Mouse (Mus musculus): ENCODE results near the gene Bcl2l13.
A peak's percentile ranks its signal among the peaks of the same experiment; 100 is the strongest.
"Not testable (repeated sequence)": the region's sequence is repeated elsewhere in the genome, so short reads cannot be mapped to it uniquely, and the experiment has no call there.

The Bcl2l13 gene

GRCm38 (mm10) chr6:120901776-120902645, 66.0 kb downstream of the Bcl2l13 start:
- no peak for DNase-seq

DNA sequence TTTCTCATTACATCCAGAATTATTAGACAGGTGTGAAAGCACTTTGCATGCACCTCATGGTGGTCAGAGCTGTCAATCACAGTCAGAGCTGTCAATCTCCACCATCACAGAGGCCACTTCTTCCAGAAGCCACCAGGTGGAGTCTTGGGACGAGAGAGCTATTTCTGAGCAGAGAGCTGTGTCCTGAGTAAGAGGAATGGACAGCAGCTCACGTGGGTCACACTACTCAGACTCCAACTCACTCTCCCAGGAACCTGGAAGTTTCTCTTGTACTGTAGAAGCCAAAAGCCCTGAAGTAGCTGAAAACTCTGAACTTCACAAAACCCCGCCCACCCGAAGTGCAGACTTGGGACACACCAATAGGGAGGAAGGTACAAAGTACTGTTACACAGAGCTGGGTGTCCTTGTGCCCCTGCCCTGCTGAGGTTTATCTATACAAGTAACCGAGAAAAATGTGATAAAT, 67.5 kb downstream of the Bcl2l13 start:
- DNase-seq = peak; percentile 84 to 88

- DNase-seq = no peak
Observed at GRCm38 (mm10) chr6:120903961-120904360, 67.9 kb downstream of the Bcl2l13 start.

- peak; percentile 73 to 86 for DNase-seq
Observed at GRCm38 (mm10) chr6:120905111-120905510, 69.1 kb downstream of the Bcl2l13 start.

GRCm38 (mm10) chr6:120906521-120906920, 70.5 kb downstream of the Bcl2l13 start:
- DNase-seq = peak; percentile 83 to 87

- not testable (repeated sequence) for DNase-seq
Observed at GRCm38 (mm10) chr6:120907876-120908597, 72.0 kb downstream of the Bcl2l13 start.

- DNase-seq = no peak
Observed at GRCm38 (mm10) chr6:120909501-120909900, 73.5 kb downstream of the Bcl2l13 start.

DNA sequence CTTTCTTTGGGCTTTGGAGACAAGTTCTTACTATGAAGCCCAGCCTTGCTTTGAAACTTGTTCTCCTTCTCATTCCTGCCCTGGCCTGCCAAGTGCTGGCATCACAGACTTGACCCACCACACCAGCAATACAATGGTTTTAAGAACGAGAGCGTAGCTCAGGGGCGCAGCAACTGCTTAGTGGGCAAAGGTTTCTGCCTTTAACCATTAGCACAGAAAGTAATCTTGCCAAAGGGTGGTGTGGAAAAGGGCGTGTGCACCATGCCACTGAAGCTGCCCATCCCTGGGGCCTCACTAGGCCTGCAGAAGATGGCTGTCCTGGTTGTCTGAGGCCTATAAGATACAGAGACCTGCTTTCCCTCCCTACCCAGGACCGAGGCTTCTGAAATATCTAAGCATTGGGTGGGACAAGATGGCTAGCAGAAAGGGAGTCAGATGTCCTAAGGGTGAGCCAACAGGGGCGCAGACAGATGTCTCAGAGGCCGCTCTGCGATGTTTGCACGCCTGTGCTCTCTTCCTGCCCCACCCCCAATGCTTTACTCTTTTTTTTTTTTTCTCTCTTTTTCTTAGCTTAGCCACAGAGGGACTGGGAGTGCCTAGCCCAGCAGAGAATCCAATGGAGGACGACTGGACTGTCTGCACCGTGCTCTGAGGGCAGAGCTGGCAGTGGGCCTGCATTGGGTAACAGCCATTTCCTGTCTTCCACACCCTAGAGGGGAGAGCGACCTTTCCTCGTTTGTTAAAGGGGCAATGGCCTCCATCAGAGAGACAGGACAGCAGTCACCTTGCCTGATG, 75.4 kb downstream of the Bcl2l13 start:
- peak; percentile 45 to 63 for DNase-seq

DNA sequence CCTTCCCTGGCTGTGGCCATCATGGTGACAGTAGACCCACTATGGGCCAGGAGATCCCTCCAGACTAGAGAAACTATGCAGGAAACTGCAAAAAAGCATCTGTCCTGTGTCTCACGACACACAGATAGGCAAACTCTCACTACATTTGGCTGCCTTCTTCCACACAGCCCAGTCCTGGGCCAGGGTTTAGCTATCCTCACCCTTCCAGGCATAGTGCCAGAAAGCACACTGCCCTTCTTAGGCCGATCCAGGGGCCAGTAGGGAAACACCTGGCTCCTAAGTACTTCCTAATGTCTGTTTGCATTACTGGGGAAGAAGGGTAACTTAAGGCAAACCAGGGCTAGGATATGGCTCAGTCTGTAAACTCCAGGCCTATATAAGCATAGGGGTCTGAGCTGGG, 76.9 kb downstream of the Bcl2l13 start:
- DNase-seq = peak; percentile 71 to 72

DNA sequence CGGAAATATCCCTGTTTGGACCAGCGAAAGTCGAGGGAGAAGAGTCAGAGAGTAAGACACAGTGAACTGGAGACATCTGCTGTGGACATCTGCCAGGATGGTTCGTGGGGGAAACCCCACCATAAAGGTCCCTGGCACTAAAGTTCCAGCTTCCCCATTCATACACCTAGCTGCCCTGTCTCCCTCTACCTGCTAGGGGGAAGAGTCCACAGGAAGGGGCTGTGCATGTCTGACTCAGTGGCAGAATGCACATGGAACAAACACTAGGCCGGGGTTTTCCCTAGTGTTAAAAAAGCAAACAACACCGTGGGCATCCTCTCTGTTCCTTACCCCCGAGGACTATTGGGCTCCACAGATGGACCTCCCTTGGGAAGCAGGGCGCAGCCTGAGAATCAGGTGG, 77.8 kb downstream of the Bcl2l13 start:
- DNase-seq = no peak

DNA sequence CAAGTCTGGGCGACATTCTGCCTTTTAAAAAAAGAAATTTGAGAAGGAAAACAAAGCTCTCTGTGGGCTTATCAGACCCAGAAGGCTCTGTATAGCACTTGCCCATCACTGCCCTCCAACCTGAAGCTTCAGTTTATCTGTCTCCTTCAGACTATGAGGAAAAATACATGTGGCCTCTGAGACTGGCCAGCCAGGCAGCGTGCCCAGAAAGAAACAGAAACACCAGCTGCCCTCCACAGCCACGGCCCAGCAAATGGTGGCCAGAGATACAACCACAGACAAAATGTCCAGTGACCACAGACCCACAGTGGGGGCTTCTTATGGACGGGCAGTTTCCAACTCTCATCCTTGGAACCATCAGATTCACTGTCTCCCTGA, 78.5 kb downstream of the Bcl2l13 start:
- no peak for DNase-seq

GRCm38 (mm10) chr6:120914911-120915648, 79.1 kb downstream of the Bcl2l13 start:
- peak; percentile 60 to 64 for DNase-seq

- DNase-seq = no peak
Observed at GRCm38 (mm10) chr6:120915649-120915975, 79.6 kb downstream of the Bcl2l13 start.

- DNase-seq = peak; percentile 91 to 96
Observed at GRCm38 (mm10) chr6:120916074-120916971, 80.3 kb downstream of the Bcl2l13 start, which contains the start of gene Bid. Gene Bid, minus strand, starts transcription at chr6:120916853.

DNA sequence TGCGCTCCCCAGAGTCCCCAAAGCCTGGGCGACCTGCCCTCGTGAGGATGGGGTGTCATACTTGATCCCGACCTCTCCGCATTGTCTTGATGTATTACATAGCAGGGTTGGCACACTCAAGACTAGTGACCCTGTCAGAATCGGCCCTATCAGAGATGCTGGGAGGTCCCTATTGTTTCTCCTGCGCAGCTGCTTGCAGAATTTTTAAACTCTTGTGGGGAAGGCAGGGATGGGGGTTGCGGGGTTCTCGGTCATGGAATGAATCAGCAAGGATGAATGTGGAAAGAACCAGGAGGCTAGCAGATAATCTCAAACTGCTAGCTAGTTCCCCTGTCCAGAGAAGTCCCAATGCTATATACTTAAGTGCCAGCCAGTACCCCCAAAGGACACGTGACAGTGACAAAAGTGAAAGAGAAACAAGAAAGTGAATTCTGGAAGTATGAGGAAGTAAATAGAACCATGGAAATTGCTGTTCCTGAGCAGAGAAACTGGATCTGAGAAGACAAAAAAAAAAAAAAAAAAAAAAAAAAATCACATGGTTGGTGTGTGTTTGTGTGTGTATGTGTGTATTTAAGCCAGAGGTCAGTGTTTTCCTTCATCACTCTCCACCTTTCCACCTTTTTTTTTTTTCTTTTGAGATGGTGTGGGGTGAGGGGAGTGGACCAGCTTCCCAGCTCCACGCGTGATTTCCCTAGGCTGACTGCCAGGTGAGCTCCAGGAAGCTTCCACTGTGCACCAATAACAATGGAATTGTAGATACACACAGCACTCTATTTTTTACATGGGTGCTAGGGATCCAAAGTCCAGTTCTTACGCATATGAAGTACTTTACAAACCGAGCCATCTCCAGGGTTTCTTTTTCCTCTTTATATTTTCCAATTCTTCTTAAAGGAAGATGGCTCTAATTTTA, 81.2 kb downstream of the Bcl2l13 start:
- not testable (repeated sequence) for DNase-seq

DNA sequence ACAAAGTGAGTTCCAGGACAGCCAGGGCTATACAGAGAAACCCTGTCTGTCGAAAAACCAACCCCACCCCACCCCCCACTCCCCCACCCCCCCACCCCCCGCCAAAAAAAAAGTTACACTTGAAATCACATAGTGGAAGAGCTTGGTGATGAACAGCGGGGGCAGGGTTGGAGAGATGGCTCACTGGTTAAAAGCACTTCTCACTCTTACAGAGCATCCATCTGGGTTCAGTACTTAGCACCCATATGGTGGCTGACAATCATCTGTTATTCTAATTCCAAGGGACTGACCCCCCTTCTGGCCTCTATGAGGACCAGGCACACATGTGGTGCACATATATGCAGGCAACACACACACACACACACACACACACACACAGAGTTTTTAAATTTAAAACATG, 82.0 kb downstream of the Bcl2l13 start:
- DNase-seq = no peak

GRCm38 (mm10) chr6:120924791-120925321, 88.8 kb downstream of the Bcl2l13 start:
- not testable (repeated sequence) for DNase-seq

DNA sequence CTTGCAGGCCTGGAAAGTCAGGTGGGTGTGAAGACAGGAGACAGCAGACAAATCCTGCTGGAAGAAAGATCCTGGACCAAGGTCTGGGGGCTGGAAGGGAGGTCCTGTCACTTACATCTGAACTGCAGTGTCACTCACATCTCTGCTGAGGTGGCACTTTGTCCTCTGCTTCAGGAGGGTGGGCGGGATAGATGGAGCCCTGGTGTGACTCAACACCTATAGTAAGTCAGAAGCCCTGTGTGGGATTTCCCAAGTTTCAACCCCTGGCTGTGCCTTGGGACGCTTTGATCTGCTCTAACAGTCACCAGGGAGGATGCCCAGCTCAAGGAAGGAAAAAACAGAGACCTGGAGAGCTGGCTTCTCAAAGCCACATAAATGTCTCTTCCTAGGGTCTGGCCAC, 90.9 kb downstream of the Bcl2l13 start:
- no peak for DNase-seq

- DNase-seq = peak; percentile 78 to 81
Observed at GRCm38 (mm10) chr6:120927765-120928164, 91.8 kb downstream of the Bcl2l13 start.

GRCm38 (mm10) chr6:120929421-120929820, 93.4 kb downstream of the Bcl2l13 start:
- DNase-seq = no peak
